Mouse (Mus musculus) heart, embryonic 16.5 days (tissue): ENCODE data around the gene Gmfb. TPM values are rescaled to one million over a fixed set of nuclear protein-coding genes. Genes with fewer than 3 reads are reported as not detected.

ENCODE experiments used
- ATAC-seq: fragments of 200-750 bp; cut with Nextera tagmentation; replicated peaks from 2 replicates; pipeline ENCODE4 v1.8.0; 2017; ENCODE audit warnings: moderate number of reproducible peaks; ENCODE audit not compliant: insufficient read depth, low FRiP score; ENCODE audit errors: extremely low read depth
- H3K27ac ChIP-seq: fragments of 300-500 bp; sonication (generic); 2 replicates; pipeline ENCODE4 v1.5.1; 2014; ENCODE audit warnings: mild to moderate bottlenecking, low read length, control low read depth, moderate library complexity
- H3K27me3 ChIP-seq: fragments of 300-500 bp; sonication (generic); 2 replicates; pipeline ENCODE4 v1.6.1; 2014; ENCODE audit warnings: low read length, mixed read lengths; ENCODE audit not compliant: control insufficient read depth, insufficient read depth
- H3K36me3 ChIP-seq: fragments of 300-500 bp; sonication (generic); 2 replicates; pipeline ENCODE4 v1.6.1; 2014; ENCODE audit not compliant: control insufficient read depth, insufficient read depth
- H3K4me1 ChIP-seq: fragments of 300-500 bp; sonication (generic); 2 replicates; pipeline ENCODE4 v1.6.1; 2014; ENCODE audit warnings: low read length, mixed read lengths; ENCODE audit not compliant: control insufficient read depth, insufficient read depth
- H3K4me2 ChIP-seq: fragments of 300-500 bp; sonication (generic); 2 replicates; pipeline ENCODE4 v1.6.1; 2014; ENCODE audit warnings: low read depth, mild to moderate bottlenecking, control low read depth, low read length
- H3K4me3 ChIP-seq: fragments of 300-500 bp; sonication (generic); 2 replicates; pipeline ENCODE4 v1.5.1; 2014; ENCODE audit warnings: mild to moderate bottlenecking, control low read depth, low read length
- H3K9ac ChIP-seq: fragments of 300-500 bp; sonication (generic); 2 replicates; pipeline ENCODE4 v1.6.1; 2014; ENCODE audit warnings: low read length, control low read depth
- H3K9me3 ChIP-seq: fragments of 300-500 bp; sonication (generic); replicated peaks from 2 replicates; pipeline ENCODE4 v1.6.1; 2016; ENCODE audit warnings: low read length; ENCODE audit not compliant: control insufficient read depth
- WGBS: fragments of 180-500 bp; shearing (Covaris S2); extraction: QIAGEN DNeasy Blood & Tissue Kit; methylation state at CpG from one replicate; pipeline ENCODE4 v1.1.7; 2014; 5-methylcytosine and 5-hydroxymethylcytosine counted together
- polyA plus RNA-seq: library from polyadenylated mRNA; unstranded; fragments of >200 nt; fragmentation: Nextera tagmentation; extraction: Ambion mirVana; gene quantifications from 2 replicates; pipeline ENCODE4 v1.2.1, GENCODE M21; 2015

Gmfb gene
- polyA plus RNA-seq, 1 experiment from 2014 or later: 53.8 TPM

DNA sequence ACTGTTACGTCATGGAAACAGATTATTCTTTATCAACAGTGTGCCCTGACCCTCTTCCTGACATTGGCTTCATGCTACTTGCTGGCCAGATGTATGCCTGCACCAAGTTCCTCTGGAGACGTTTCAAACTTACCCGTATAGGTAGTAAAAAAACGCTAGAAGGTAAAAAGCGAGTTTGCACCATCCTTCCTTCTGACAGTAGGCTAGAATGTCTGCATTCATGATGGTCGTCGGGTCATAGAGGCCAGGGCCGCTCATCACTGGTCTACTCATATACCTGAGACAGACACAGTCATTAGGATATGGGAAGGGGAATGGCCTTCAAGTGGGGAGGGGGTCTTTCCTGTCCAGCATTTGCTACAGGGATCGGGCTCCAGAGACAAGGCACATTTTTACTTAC, 43.3 kb downstream of the Gmfb start:
- Histone ChIP-seq H3K4me3 (no peak overlapping the region), H3K9ac (no peak overlapping the region), H3K27me3 (no peaks in the 10 kb centered on the region), H3K4me1 (peaks cover 3% of the 10 kb centered on the region; the same call in 1 of the 2 replicates), H3K4me2 (no peak overlapping the region), H3K9me3 (peaks cover 4% of the 10 kb centered on the region), H3K27ac (no peak overlapping the region), H3K36me3 (peaks cover 55% of the 10 kb centered on the region)
- ATAC-seq: no peak
- 94% methylated on average over 9 of the region's 9 CpGs for WGBS

DNA sequence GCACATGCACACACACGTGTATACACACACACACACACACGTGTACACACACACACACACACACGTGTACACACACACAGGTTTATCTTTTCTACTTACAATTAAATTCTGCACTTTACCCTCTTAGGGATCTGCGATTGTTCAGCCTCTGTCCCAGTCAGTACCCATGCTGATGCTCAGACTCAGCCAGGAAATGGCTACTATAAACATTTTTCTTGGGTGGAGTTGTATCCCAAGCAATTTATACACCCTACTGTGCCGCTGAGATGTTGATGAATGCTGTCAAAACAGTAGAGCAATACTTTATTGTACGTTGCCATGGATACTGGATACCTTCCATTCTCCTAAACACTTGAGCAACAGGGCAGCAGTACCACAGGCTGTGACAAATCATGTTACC, 52.0 kb downstream of the Gmfb start:
- Histone ChIP-seq H3K27ac (no peak overlapping the region), H3K4me2 (no peak overlapping the region), H3K9me3 (no peaks in the 10 kb centered on the region), H3K27me3 (no peaks in the 10 kb centered on the region), H3K36me3 (peaks cover 18% of the 10 kb centered on the region), H3K9ac (no peak overlapping the region), H3K4me3 (no peak overlapping the region), H3K4me1 (no peaks in the 10 kb centered on the region)
- 87% methylated on average over 6 of the region's 6 CpGs for WGBS
- ATAC-seq: no peak

DNA sequence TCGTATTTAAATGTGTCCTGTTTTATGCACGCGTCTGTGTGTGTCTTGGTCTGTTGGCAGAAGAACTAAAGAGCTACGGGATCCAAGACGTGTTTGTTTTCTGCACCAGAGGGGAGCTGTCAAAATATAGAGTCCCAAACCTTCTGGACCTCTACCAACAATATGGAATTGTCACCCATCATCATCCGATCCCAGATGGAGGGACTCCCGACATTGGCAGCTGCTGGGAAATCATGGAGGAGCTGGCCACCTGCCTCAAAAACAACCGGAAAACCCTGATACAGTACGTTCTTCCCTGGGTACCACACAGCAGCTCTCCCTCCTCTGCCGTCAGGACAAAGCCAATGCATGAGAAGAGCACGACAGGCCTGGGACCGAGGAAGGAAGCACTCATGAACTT, 54.9 kb downstream of the Gmfb start:
- H3K27me3 ChIP-seq: no peaks in the 10 kb centered on the region
- no peak for ATAC-seq
- H3K9ac ChIP-seq: no peak overlapping the region
- no peak overlapping the region for H3K4me2 ChIP-seq
- H3K4me1 ChIP-seq: no peaks in the 10 kb centered on the region
- no peaks in the 10 kb centered on the region for H3K9me3 ChIP-seq
- H3K36me3 ChIP-seq: peaks cover 11% of the 10 kb centered on the region; the same call in 1 of the 2 replicates
- 75% methylated on average over 12 of the region's 12 CpGs for WGBS
- H3K27ac ChIP-seq: no peak overlapping the region
- H3K4me3 ChIP-seq: no peak overlapping the region

DNA sequence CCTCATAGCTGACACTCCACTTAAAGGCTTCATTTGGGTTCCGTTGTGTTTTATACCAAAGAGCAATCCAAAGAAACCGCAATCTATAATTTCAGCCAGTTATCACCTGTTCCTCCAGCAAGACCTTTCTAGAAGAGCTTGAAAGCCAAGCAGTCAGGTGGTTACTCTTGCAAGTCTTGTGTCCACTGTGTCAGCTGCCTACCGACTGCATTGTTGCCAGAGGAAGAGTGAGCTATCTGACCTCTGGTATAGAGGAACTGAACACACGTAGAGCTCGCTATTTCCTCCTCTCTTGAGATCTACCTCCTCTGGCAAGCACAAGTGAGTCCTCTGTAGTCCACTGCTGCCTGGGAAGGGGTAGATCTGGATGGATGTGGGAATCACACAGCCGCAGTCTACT, 60.9 kb downstream of the Gmfb start:
- no peak for ATAC-seq
- WGBS: 33% methylated on average over 6 of the region's 6 CpGs

DNA sequence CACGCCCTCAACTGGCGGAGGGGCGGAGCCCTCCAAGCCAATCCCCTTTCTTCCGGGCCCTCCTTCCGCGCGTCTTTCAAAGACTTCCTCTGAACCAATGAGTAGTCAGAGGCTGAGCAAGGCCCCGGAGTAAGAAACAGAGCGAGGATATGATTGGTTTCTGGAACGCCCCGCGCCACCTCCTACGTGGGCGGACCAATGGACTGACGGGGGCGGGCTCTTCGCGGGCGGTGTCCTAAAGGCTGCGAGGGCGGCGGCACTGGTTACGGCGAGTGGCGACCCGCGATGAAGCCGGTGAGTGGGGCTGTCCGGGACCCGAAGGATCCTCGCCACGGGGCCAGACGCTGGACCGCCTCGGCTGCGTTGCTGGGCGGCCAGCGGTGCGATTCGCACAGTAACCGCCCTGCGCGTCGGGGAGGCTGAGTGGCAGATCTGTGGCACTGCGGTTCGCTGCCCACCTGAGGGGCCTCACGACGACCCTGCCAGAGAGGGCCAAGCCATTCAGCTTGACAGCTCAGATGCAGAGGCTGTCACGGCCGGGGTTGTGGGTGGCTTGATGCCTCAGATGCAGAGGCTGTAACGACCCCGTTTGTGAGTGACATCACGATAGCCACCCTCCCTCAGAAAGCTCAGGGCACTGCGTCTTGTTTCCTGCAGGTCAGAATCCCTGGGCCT, 61.5 kb downstream of the Gmfb start, which contains the start of gene Cdkn3:
Cdkn3 (plus strand) TSS at position 187 of the 675 bp plus-strand sequence.
- peak within 1 kb of the TSS; percentile 88 for H3K4me3 ChIP-seq
- under 1% methylated on average over 54 of the region's 54 CpGs for WGBS
- peak within 1 kb of the TSS; percentile 87 for H3K9ac ChIP-seq
- peak within 1 kb of the TSS; percentile 92 for H3K4me2 ChIP-seq
- H3K9me3 ChIP-seq: 0 out of 2 replicates have a peak, but pooled peaks cover 2% of the 10 kb centered on the region
- H3K4me1 ChIP-seq: peaks cover 12% of the 10 kb centered on the region
- peaks cover 3% of the 10 kb centered on the region; the same call in 1 of the 2 replicates for H3K36me3 ChIP-seq
- 0 out of 2 replicates have a peak within 1 kb of the TSS, but pooled peaks have one; percentile 11 for H3K27ac ChIP-seq
- ATAC-seq: peak; percentile 99
- no peaks in the 10 kb centered on the region for H3K27me3 ChIP-seq

More for the DNA sequence above, 60.9 kb downstream of the Gmfb start:
- Histone ChIP-seq H3K4me3 (peak overlapping the region; percentile 88), H3K27ac (no peak overlapping the region), H3K27me3 (no peaks in the 10 kb centered on the region), H3K9me3 (0 out of 2 replicates have a peak, but pooled peaks cover 2% of the 10 kb centered on the region), H3K9ac (peak overlapping the region; percentile 87), H3K4me1 (peaks cover 12% of the 10 kb centered on the region), H3K36me3 (peaks cover 3% of the 10 kb centered on the region; the same call in 1 of the 2 replicates), H3K4me2 (peak overlapping the region; percentile 92)

DNA sequence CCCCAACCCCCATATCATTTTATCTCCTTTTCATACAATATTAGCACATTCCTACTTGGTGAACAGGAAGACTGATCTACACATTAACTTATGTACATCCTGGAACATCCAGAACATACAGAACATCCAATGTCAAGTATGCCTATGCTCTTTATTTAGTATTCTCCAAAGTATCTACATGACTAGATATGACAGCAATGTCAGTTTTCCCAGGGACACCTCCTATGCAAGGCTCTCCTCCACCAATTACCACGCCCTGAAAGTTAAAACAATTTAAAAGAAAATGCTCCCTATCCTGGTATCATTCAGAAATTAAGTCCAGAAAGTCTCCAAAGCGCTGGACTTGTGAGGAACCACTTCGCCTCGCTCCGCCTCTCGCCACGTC, 62.1 kb downstream of the Gmfb start:
- no peaks in the 10 kb centered on the region for H3K27me3 ChIP-seq
- 4% methylated on average over 7 of the region's 7 CpGs for WGBS
- no peak overlapping the region for H3K27ac ChIP-seq
- peak overlapping the region; percentile 38; the same call in 1 of the 2 replicates for H3K9ac ChIP-seq
- H3K4me3 ChIP-seq: peak overlapping the region; percentile 88
- 0 out of 2 replicates have a peak, but pooled peaks cover 2% of the 10 kb centered on the region for H3K9me3 ChIP-seq
- peak overlapping the region; percentile 92 for H3K4me2 ChIP-seq
- peaks cover 12% of the 10 kb centered on the region for H3K4me1 ChIP-seq
- peaks cover 3% of the 10 kb centered on the region; the same call in 1 of the 2 replicates for H3K36me3 ChIP-seq
- peak; percentile 7; the same call in 1 of the 2 replicates for ATAC-seq

Other genes with a start within 250 kb of the Gmfb start
- gene Cdkn3, start 61.7 kb downstream of the Gmfb start, polyA plus RNA-seq: 43.0 and 44.8 TPM in 2 replicates
- 143 and 159 TPM in 2 replicates for gene Cnih1, start 33.8 kb downstream of the Gmfb start, polyA plus RNA-seq
- gene Cgrrf1, start 9.9 kb upstream of the Gmfb start, polyA plus RNA-seq: 27.0 and 28.4 TPM in 2 replicates
- 16.1 and 17.8 TPM in 2 replicates for gene Samd4, start 60.6 kb upstream of the Gmfb start, polyA plus RNA-seq